Mouse (Mus musculus): ENCODE results near the gene Hepacam2. TPM values are rescaled to one million over a fixed set of nuclear protein-coding genes. Genes with fewer than 3 reads are reported as not detected.
"Not testable (repeated sequence)": the region's sequence is repeated elsewhere in the genome, so short reads cannot be mapped to it uniquely, and the experiment has no call there.

The Hepacam2 gene
- total RNA-seq, 2 experiments from 2014 or later: 0.34 to 0.40 TPM

DNA sequence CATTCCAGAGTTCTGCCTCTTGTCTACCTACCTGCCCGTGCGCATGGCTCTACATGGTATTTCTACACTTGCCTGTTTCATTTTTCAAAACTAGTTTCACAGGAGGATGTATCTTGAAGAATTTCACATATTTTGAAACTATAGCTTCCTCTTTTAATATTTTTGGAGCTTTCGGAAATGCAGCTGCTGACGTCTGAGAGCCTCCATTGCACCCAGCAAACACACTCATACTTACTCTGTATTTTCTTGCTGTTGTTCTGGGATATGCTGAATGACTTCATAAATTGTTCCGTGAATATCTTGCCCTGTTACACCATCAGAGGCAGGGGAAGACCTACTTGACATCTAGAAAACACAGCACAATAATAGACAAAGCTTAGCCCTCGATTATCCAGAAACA is 35.1 kb downstream of the Hepacam2 start:
- Histone ChIP-seq H3K27ac (no peak overlapping the region), H3K4me3 (no peak overlapping the region)
- no peak for TF ChIP-seq CTCF (IDR thresholded peaks at IDR 0.05)
- intact Hi-C loops (cut with DNase I): no loop called here
- no peak for DNase-seq (ENCODE audit: extremely low spot score in 1 of 2, low spot score in 2 of 2)

DNA sequence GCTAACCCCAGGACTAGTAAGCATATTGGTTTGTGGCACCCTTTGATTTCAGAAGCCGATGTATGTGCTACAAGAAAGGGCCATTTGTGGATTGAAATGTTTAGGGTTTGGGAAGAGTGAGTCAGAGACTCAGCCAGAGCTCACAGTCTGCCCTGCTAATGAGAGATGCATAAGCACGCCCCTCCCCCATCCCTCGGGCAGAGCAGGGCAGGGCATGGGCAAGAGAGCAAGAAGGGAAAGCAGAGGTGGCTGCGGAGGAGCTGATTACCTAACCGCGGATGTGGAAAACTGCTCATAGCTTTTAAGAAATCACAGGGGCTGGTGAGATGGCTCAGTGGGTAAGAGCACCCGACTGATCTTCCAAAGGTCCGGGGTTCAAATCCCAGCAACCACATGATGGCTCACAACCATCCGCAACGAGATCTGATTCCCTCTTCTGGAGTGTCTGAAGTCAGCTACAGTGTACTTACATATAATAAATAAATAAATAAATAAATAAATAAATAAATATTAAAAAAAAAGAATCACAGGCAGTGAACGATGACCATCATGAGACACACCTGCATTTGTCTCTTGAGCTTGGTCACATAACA is 42.1 kb downstream of the Hepacam2 start:
- H3K4me3 ChIP-seq: no peak overlapping the region
- no peak overlapping the region for H3K27ac ChIP-seq
- intact Hi-C loops (cut with DNase I): no loop called here
- TF ChIP-seq CTCF (IDR thresholded peaks at IDR 0.05): no peak
- no peak for DNase-seq (ENCODE audit: extremely low spot score in 1 of 2, low spot score in 2 of 2)

DNA sequence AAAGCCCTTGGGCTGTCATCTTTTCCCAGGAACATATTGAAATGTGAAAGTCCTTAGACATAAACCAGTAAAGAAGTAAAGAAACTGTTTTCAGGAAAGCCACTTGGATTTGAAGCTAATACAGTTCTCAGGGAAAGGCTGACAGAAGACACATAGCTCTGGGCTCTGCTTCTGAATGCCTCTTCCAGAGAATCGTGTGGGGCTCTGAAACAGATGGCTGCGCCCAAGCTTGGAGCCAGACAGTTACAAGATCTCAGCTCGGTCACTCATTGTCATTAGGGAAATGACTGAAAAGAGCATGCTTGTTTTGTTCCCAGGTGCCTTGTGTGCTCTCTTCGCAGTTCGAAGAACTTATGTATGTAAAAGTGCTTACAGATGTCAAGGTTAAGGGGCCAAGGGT is 43.7 kb downstream of the Hepacam2 start:
- Histone ChIP-seq H3K27ac (no peak overlapping the region), H3K4me3 (no peak overlapping the region)
- intact Hi-C loops (cut with DNase I): no loop called here
- DNase-seq (ENCODE audit: extremely low spot score in 1 of 2, low spot score in 2 of 2): no peak
- TF ChIP-seq CTCF (IDR thresholded peaks at IDR 0.05): no peak

DNA sequence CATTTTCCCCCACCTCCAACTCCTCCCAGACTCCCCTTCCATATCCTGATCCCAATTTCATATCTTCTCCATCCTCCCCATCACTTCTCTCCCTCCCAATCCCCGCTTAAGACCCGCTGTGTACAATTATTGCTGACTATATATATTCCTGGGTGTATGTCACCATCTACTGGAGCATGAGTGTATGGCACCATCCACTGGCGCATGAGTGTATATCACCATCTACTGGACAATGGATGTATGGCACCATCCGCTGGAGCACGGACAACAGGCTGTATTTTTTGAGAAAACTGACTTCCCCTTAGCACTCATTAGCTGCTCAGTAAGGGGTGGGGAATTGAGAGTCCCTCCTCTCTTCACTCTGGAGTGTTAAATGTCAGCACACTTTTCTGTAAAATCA is 50.7 kb downstream of the Hepacam2 start:
- TF ChIP-seq CTCF (IDR thresholded peaks at IDR 0.05): peak; percentile 99
- intact Hi-C loops (cut with DNase I): no loop called here
- H3K4me3 ChIP-seq: no peak overlapping the region
- H3K27ac ChIP-seq: no peak overlapping the region
- DNase-seq (ENCODE audit: extremely low spot score in 1 of 2, low spot score in 2 of 2): peak; percentile 56 to 57

DNA sequence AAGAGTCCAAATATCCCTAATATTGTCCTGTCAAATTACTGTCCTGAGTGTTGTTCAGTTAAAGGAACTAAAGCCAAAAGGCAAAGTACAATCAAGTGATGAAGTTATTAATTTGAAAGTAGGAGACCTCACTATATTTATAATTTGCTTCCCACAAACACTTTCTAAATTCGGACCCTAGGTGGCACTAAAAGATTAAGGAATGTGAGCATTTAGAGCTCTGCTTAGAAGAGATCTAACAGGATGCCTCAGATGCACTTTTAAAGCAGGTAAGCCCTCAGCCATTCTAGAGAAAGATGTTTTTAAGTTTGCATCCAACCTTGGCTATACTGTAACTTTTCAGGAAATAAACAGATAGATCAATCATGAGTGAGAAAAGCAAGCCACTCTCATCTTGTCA is 54.2 kb downstream of the Hepacam2 start:
- peak; percentile 39 for TF ChIP-seq CTCF (IDR thresholded peaks at IDR 0.05)
- no peak overlapping the region for H3K27ac ChIP-seq
- DNase-seq (ENCODE audit: extremely low spot score in 1 of 2, low spot score in 2 of 2): no peak
- H3K4me3 ChIP-seq: no peak overlapping the region
- intact Hi-C loops (cut with DNase I): no loop called here

DNA sequence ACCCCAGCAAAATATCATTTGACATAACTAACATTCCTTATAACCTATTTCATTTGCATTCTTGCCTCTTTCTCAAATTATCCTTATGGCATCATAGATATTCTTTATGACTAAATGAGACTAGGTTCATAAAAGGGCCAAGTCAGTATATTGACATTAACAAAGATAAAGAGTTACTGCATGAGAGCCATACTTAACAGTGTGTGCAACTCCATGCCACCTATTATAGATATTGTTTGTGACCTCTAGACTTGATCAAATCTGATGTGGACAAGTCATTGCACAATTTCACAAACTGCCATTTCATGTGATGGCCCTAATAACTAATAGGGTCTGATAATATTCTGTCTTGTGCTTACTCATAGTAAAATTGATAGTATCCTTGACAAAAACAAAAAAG is 62.0 kb downstream of the Hepacam2 start:
- intact Hi-C loops (cut with DNase I): no loop called here
- H3K27ac ChIP-seq: no peak overlapping the region
- TF ChIP-seq CTCF (IDR thresholded peaks at IDR 0.05): no peak
- DNase-seq (ENCODE audit: extremely low spot score in 1 of 2, low spot score in 2 of 2): no peak
- H3K4me3 ChIP-seq: no peak overlapping the region

DNA sequence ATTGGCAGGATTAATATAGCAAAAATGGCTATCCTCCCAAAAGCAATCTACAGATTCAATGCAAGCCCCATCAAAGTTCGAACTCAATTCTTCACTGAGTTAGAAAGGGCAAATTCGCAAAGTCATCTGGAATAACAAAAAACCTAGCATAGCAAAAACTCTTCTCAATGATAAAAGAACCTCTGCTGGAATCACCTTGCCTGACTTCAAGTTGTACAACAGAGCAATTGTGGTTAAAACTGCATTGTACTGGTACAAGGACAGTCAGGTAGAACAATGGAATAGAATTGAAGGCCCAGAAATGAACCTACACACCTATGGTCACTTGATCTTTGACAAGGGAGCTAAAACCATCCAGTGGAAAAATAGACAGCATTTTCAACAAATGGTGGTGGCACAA is 67.1 kb downstream of the Hepacam2 start:
- DNase-seq (ENCODE audit: extremely low spot score in 1 of 2, low spot score in 2 of 2); H3K27ac ChIP-seq; H3K4me3 ChIP-seq: not testable (repeated sequence)
- intact Hi-C loops (cut with DNase I): loop anchor here (1.0 kb wide), 1 partner anchor 42 kb away; no protein-coding TSS in a partner anchor

DNA sequence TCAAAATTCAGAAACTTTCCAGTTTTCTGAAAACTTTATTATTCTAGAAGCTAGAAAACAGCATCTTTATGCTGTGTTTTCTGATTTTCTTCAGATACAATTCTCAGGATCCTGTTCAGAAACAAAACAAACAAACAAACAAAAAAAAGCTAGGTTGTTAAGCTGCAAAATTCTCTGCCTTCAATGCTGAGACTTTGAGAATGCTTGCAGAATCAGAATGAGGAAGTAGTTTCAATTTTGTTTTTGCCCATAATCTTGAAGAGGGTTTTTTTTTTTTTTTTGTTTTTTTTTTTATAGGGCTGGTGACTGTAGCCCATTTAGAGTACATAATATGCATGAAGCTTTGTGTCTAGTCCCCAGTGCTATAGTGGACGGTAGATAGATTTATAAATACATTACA is 71.1 kb downstream of the Hepacam2 start:
- intact Hi-C loops (cut with DNase I): loop anchor here (2.0 kb wide), 1 partner anchor 36 kb away; no protein-coding TSS in a partner anchor
- Histone ChIP-seq H3K27ac (no peak overlapping the region), H3K4me3 (no peak overlapping the region)
- no peak for TF ChIP-seq CTCF (IDR thresholded peaks at IDR 0.05)
- no peak for DNase-seq (ENCODE audit: extremely low spot score in 1 of 2, low spot score in 2 of 2)

DNA sequence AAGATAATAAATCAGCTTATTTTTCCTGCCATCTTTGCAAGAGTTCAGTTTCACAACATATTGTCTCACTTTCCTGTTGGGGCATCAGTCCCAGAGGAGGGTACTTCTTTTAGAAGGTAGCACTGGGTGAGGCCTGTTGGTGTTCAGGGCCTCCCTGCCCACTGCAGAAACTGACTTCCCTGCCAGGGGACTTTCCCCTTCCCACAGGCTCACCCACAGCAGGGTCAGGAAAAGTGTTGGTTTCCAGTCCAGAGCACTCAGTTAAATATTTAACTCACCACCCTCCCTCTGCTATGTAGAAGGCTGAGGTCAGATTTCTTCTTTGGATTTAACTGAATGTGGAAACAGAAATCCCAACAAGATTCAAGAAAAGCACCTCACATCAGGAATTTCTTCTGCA is 72.8 kb downstream of the Hepacam2 start:
- H3K4me3 ChIP-seq; H3K27ac ChIP-seq; DNase-seq (ENCODE audit: extremely low spot score in 1 of 2, low spot score in 2 of 2); intact Hi-C loops (cut with DNase I): not testable (repeated sequence)

DNA sequence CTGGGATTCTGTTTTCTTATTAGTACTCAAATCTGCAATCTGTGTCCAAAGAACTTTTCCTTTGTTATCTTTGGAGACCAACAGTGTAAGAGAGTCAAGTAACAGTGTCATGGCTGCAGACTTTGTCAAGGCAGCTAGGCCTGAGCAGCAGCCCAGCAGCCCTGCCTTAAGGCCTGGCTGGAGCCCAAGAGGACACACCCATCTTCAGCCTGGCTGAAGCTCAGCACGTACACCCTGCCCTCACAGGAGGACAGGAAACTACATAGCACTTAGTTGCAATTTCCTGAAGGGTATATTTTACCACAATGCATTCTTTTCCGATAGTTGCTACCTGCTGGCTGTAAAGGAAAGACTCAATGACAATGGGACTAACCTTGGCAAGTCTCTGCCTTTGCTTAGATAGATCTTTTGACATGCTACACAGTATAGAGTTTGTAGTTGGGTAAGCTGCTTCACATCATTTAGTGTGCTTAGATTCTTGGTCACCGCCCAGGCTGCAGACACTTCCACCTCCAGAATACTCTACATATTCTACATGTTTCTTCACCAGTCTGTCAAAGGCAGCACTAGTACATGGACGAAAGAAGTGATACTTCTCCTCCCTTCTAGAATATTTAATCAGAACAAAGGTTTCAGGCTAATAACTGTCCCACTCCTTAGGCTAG is 73.4 kb downstream of the Hepacam2 start:
- intact Hi-C loops (cut with DNase I); H3K4me3 ChIP-seq; DNase-seq (ENCODE audit: extremely low spot score in 1 of 2, low spot score in 2 of 2); H3K27ac ChIP-seq: not testable (repeated sequence)

Other genes starting within 250 kb of the Hepacam2 start
- 1 to 10 TPM; 3.7 to 3.9 TPM for gene Samd9l, start 98.7 kb downstream of the Hepacam2 start, total RNA-seq (2021)
- 10 to 100 TPM; 56.1 to 61.2 TPM for gene Vps50, start 84 bp upstream of the Hepacam2 start, total RNA-seq (2021)

All from left cerebral cortex, adult 2 months (tissue).